Mouse (Mus musculus): ENCODE measurements around the gene Mid1. TPM values are rescaled to one million over a fixed set of nuclear protein-coding genes. Genes with fewer than 3 reads are reported as not detected.
A peak's percentile ranks its signal among the peaks of the same experiment; 100 is the strongest.
"Not testable (repeated sequence)": the region's sequence is repeated elsewhere in the genome, so short reads cannot be mapped to it uniquely, and the experiment has no call there.

Gene Mid1
- total and polyA plus RNA-seq, 3 experiments: 2.6 to 5.5 (median 3.7) TPM

DNA sequence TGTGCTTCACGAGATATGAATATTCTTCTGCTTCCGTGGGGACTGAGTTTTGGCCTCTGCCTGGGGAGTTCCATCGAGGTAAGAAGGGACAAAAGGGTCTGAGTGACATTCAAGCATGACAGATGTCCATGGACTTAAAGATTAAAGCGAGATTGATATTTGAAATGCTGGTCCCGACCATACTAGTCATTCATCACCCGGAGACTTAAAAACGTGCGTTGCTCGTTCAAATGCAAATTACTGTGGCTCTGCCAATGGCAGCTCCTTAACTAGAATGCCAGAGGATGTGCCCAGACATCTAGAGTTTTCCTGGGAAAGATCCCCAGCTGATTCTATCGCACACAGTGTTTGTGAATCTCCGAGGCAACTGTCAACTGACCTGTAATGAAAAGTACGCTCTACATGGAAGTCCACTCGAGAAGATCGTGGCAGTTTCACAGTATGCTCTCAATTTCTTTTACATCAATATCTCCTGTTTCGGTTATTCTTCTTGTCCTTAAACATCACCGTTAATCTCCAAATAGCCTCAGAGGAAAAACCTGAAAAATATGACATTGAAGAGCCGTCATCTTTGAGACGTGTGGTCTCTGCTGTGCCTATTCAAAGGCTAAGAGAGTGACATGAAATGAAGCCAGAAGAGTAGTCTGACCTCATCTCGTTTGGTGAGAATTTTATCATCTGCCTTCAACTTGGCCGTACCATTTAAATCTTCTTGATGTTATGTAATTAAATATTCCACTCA lies 294.6 kb downstream of the Mid1 start:
- WGBS: 71% methylated on average over 20 of the region's 20 CpGs
- peak overlapping the region; percentile 1; the same call in 1 of the 2 replicates for H3K4me3 ChIP-seq
- intact Hi-C loops (cut with DNase I): loop anchor here (2.0 to 5.0 kb wide), 3 partner anchors 97 to 181 kb away; no protein-coding TSS in a partner anchor

DNA sequence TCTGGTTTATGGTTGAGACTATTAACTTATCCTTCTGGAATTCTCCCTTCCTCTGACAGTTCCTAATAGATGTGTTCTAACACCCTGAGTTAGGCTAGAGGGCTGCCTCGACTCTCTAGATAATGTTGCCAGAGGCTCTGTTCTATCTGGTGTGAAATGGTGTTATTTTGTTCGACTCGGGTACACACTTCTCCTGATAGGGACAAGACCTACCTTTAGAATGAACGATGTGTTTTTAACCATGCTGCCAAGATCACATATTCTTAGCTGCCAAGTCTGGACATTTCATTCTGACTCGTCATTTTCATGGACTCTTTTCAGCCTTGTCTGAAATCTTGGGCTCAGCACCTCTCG lies 295.2 kb downstream of the Mid1 start:
- H3K9ac ChIP-seq (ENCODE audit: low read depth, low read length); H3K79me2 ChIP-seq (replicated peaks; ENCODE audit: control insufficient read depth, insufficient read depth, low read length); H3K36me3 ChIP-seq (ENCODE audit: control insufficient read depth, insufficient read depth, low read length); H3K27me3 ChIP-seq (ENCODE audit: control insufficient read depth, insufficient read depth, low read length); H3K4me3 ChIP-seq; H3K4me1 ChIP-seq (ENCODE audit: control insufficient read depth, insufficient read depth, low read length); intact Hi-C loops (cut with DNase I): not testable (repeated sequence)
- DNase-seq: peak; percentile 27 to 38
- H3K27ac ChIP-seq: peak overlapping the region; percentile 44
- 55% methylated on average over 6 of the region's 6 CpGs for whole genome bisulfite sequencing

More for the DNA sequence above, 294.6 kb downstream of the Mid1 start:
- H3K9ac ChIP-seq (ENCODE audit: low read depth, low read length); H3K27me3 ChIP-seq (ENCODE audit: control insufficient read depth, insufficient read depth, low read length); H3K4me1 ChIP-seq (ENCODE audit: control insufficient read depth, insufficient read depth, low read length); H3K36me3 ChIP-seq (ENCODE audit: control insufficient read depth, insufficient read depth, low read length); H3K79me2 ChIP-seq (replicated peaks; ENCODE audit: control insufficient read depth, insufficient read depth, low read length): not testable (repeated sequence)
- peak in 1 of 2 experiments; percentile 41 for DNase-seq
- H3K27ac ChIP-seq: peak overlapping the region; percentile 44

DNA sequence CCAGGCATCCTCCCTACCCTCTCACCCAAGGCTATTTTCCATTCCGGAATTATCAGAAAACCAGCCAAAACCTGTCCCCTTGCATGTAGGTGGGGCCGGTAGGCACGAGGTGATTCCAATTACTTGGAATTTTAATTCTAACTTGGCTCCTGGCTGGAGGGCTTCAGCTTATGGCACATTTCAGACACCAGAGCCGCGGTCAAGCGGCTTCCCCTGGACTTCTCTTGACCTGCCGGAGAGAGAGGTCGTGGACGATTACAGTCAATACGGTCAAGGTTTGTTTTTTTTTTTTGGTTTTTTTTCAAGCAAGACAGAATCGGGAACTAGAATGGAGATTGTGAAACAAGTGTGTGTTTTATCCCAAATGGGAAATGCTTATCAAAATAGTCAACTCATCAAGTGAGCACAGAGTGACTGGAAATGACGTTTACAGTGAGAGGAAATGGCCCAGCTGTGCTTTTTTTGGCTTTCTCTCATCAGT lies 295.9 kb downstream of the Mid1 start:
- Histone ChIP-seq H3K4me3 (no peak overlapping the region), H3K36me3 (ENCODE audit: control insufficient read depth, insufficient read depth, low read length) (no peaks in the 10 kb centered on the region), H3K27me3 (ENCODE audit: control insufficient read depth, insufficient read depth, low read length) (no peaks in the 10 kb centered on the region), H3K9ac (ENCODE audit: low read depth, low read length) (no peak overlapping the region), H3K79me2 (replicated peaks; ENCODE audit: control insufficient read depth, insufficient read depth, low read length) (no peaks in the 10 kb centered on the region), H3K27ac (peak overlapping the region; percentile 44), H3K4me1 (ENCODE audit: control insufficient read depth, insufficient read depth, low read length) (peaks cover 4% of the 10 kb centered on the region)
- TF ChIP-seq EP300 (IDR thresholded peaks at IDR 0.05; ENCODE audit: insufficient read depth, low read depth, low read length): no peak
- no peak for TF ChIP-seq CTCF (IDR thresholded peaks at IDR 0.05)
- no peak for TF ChIP-seq POLR2A (IDR thresholded peaks at IDR 0.05; ENCODE audit: insufficient read depth, low read depth, low read length)
- 56% methylated on average over 12 of the region's 12 CpGs for WGBS
- DNase-seq: peak; percentile 64 to 71
- intact Hi-C loops (cut with DNase I): no loop called here

DNA sequence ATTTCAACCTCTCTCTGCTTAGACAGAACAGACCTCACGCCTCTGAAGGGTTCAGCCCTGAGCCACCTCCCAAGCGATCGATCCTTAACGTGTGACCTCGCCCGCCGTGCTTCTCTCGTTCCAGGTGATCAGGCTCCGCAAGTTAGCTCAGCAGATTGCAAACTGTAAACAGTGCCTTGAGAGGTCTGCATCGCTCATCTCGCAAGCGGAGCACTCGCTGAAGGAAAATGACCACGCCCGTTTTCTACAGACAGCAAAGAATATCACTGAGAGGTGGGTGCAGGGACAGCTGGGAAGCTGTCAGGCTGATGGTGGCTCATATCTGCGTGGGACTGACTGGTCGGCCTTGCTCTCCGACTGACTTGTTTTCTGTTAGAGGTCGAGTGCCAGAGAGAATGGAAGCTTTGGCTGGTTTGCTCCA lies 296.8 kb downstream of the Mid1 start:
- peak overlapping the region; percentile 1; the same call in 1 of the 2 replicates for H3K27ac ChIP-seq
- H3K4me1 ChIP-seq (ENCODE audit: control insufficient read depth, insufficient read depth, low read length); H3K27me3 ChIP-seq (ENCODE audit: control insufficient read depth, insufficient read depth, low read length); intact Hi-C loops (cut with DNase I); H3K79me2 ChIP-seq (replicated peaks; ENCODE audit: control insufficient read depth, insufficient read depth, low read length); H3K36me3 ChIP-seq (ENCODE audit: control insufficient read depth, insufficient read depth, low read length); H3K9ac ChIP-seq (ENCODE audit: low read depth, low read length); H3K4me3 ChIP-seq: not testable (repeated sequence)
- peak; percentile 47 to 49 for DNase-seq
- 80% methylated on average over 19 of the region's 19 CpGs for WGBS

DNA sequence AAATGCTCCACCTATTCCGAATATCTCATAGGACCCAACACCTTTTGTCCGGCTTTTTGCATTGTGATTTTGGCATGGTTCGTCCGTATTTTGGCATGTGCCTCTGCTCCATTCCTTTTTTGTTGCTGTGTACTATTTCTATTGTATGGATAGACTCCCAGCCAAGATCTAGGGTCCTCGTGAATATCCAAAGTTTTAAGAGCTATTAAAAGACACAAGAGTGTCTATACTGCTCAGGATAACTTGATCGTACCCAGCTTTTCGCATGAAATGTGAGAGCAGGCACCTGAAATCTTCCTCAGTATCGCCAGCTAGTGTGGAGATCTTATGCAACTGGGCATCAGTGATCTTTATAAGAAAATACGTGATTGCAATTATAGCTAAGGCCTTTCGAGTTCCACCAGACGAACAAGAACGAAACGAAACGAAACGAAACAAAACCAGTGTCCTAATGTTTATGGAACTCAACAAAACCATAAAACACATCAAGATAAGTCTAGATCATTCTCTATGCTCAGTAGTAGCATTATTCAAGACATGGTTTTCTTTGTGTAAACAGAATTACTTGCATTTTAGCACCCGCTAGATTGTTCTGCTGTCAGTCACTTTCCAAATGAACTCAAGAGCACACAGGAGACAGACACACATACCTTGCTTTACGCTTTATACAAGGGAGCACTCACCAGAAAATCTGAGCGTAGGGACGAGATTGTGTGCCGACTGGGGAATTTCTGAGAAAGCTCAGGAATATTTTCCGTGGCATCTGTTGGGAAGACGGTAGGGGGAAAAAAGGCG lies 297.8 kb downstream of the Mid1 start:
- DNase-seq: peak in 1 of 2 experiments; percentile 12

DNA sequence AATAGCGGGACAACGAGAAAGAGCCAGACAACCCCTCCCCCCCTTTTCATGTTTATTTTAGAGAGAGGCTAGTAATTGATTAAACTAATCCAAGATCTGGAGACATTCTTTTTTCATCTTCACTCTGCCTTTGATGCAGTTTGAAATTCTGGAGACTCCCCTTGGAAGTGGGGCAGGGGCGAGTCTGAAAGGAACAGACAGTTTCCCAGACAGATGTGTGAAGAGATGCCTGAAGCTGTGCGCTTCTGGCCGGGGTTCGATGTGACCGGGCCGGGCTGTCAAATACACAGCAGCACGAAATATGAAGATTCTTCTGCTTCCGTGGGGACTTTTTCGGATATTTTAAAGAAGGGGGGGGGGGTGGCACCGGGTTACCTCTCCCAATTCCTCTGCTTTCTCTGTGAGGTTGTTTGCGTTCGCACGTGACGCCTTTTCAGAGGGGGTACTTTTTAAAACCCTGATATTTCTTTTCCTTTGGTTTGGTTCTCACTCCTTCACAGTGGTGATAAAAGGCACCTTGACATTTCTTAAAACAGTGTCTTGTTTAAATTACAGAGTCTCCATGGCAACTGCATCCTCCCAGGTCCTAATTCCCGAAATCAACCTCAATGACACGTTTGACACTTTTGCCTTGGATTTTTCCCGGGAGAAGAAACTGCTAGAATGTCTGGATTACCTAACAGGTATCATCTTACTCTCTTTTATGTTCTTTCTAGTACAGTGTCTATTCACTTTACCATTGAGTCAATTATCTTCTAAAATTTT lies 298.6 kb downstream of the Mid1 start:
- H3K4me3 ChIP-seq; H3K36me3 ChIP-seq (ENCODE audit: control insufficient read depth, insufficient read depth, low read length); H3K4me1 ChIP-seq (ENCODE audit: control insufficient read depth, insufficient read depth, low read length); H3K27me3 ChIP-seq (ENCODE audit: control insufficient read depth, insufficient read depth, low read length); intact Hi-C loops (cut with DNase I); H3K27ac ChIP-seq; H3K79me2 ChIP-seq (replicated peaks; ENCODE audit: control insufficient read depth, insufficient read depth, low read length); H3K9ac ChIP-seq (ENCODE audit: low read depth, low read length): not testable (repeated sequence)
- DNase-seq: peak in 1 of 2 experiments; percentile 14
- WGBS: 87% methylated on average over 19 of the region's 19 CpGs

More for the DNA sequence above, 297.8 kb downstream of the Mid1 start:
- H3K4me3 ChIP-seq; intact Hi-C loops (cut with DNase I); H3K36me3 ChIP-seq (ENCODE audit: control insufficient read depth, insufficient read depth, low read length); H3K27ac ChIP-seq; H3K9ac ChIP-seq (ENCODE audit: low read depth, low read length); H3K79me2 ChIP-seq (replicated peaks; ENCODE audit: control insufficient read depth, insufficient read depth, low read length); H3K4me1 ChIP-seq (ENCODE audit: control insufficient read depth, insufficient read depth, low read length); H3K27me3 ChIP-seq (ENCODE audit: control insufficient read depth, insufficient read depth, low read length): not testable (repeated sequence)
- WGBS: 90% methylated on average over 23 of the region's 23 CpGs

DNA sequence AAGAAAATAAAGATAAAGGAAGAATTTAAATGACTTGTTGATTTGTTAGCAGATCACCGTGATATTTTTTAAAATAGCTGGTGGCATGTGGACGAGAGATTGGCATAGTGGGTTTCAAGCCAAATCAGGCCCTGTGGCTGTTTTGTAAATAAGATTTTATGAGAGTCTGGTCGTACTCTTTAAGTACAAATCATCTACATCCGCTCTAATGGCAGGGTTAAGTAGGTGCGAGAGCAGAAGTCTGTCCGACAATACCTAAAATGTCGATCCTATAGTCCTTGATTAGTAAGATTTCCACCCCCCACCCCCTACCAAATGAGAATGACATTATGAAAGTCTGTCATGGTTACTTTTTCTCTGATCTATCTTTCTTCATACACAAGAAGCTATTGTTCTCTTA lies 299.3 kb downstream of the Mid1 start:
- DNase-seq; H3K36me3 ChIP-seq (ENCODE audit: control insufficient read depth, insufficient read depth, low read length); intact Hi-C loops (cut with DNase I); H3K9ac ChIP-seq (ENCODE audit: low read depth, low read length); H3K79me2 ChIP-seq (replicated peaks; ENCODE audit: control insufficient read depth, insufficient read depth, low read length); H3K4me3 ChIP-seq; H3K27ac ChIP-seq; H3K4me1 ChIP-seq (ENCODE audit: control insufficient read depth, insufficient read depth, low read length); H3K27me3 ChIP-seq (ENCODE audit: control insufficient read depth, insufficient read depth, low read length): not testable (repeated sequence)
- WGBS: 84% methylated on average over 7 of the region's 7 CpGs

DNA sequence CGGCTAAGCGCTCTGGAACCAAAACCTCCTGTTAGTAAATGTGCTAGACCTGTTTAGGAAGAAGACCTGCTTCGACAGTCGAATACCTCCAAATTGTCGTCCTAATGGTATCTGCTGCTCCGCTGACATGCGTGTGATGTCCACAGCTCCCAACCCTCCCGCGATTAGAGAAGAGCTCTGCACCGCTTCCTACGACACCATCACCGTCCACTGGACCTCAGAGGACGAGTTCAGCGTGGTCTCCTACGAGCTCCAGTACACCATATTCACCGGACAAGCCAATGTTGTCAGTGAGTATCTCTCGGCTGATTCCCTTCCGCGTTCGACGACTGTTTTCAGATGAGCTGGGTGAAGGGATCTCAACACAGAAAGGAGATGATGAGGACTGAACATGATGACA lies 299.9 kb downstream of the Mid1 start:
- H3K36me3 ChIP-seq (ENCODE audit: control insufficient read depth, insufficient read depth, low read length): not testable (repeated sequence)
- 89% methylated on average over 21 of the region's 21 CpGs for WGBS

DNA sequence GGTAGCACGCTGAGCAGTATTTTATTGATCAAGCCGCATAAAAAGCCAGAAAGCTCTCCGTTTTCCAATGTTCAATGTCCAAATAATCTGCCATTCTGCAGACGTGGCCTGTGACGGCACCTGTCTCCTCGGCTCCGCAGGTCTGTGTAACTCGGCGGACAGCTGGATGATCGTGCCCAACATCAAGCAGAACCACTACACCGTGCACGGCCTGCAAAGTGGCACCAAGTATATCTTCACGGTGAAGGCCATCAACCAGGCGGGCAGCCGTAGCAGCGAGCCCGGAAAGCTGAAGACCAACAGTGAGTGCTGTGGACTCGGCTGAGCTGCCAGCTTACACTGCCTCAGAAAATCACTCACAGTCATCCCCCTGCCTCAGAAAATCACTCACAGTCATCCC lies 300.8 kb downstream of the Mid1 start:
- H3K4me3 ChIP-seq; H3K27me3 ChIP-seq (ENCODE audit: control insufficient read depth, insufficient read depth, low read length); intact Hi-C loops (cut with DNase I); H3K9ac ChIP-seq (ENCODE audit: low read depth, low read length); H3K36me3 ChIP-seq (ENCODE audit: control insufficient read depth, insufficient read depth, low read length); H3K4me1 ChIP-seq (ENCODE audit: control insufficient read depth, insufficient read depth, low read length); H3K27ac ChIP-seq; H3K79me2 ChIP-seq (replicated peaks; ENCODE audit: control insufficient read depth, insufficient read depth, low read length): not testable (repeated sequence)
- WGBS: 85% methylated on average over 18 of the region's 18 CpGs
- DNase-seq: peak; percentile 41 to 42

More for the DNA sequence above, 299.9 kb downstream of the Mid1 start:
- H3K9ac ChIP-seq (ENCODE audit: low read depth, low read length); H3K4me1 ChIP-seq (ENCODE audit: control insufficient read depth, insufficient read depth, low read length); H3K4me3 ChIP-seq; H3K79me2 ChIP-seq (replicated peaks; ENCODE audit: control insufficient read depth, insufficient read depth, low read length); H3K27me3 ChIP-seq (ENCODE audit: control insufficient read depth, insufficient read depth, low read length); intact Hi-C loops (cut with DNase I); H3K27ac ChIP-seq: not testable (repeated sequence)
- peak; percentile 18 to 29 for DNase-seq

All from heart, adult 2 months (tissue).